Mouse (Mus musculus): ENCODE data around the gene Ccdc186.
A peak's percentile ranks its signal among the peaks of the same experiment; 100 is the strongest.
"Not testable (repeated sequence)": the region's sequence is repeated elsewhere in the genome, so short reads cannot be mapped to it uniquely, and the experiment has no call there.

Ccdc186 gene

GRCm38 (mm10) chr19:56801656-56802351 lies 20.2 kb downstream of the Ccdc186 start:
- DNase-seq (ENCODE audit: low read depth, low spot score), result no peak

- no peak for DNase-seq (ENCODE audit: low read depth, low spot score)
Measured at GRCm38 (mm10) chr19:56800930-56801655, 20.9 kb downstream of the Ccdc186 start.

DNA sequence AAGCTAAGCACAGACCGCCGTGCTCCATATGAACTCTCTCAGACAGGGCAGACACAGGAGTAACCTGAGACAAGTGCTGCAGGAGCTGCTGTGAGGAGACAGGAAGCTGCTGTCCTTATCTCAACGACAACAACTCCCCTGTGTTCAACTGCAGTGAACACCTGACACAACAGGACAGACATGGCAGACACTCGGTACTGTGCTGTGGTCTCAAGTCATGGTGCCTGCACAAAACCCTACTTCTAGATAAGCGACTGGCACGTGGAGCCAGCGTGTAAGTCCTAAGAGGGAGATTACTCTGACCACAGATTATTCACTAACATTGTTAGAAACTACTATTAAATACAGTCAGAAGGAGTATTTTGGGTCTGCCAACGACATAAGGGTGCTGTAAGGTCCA lies 21.8 kb downstream of the Ccdc186 start:
- DNase-seq (ENCODE audit: low read depth, low spot score), result no peak

DNA sequence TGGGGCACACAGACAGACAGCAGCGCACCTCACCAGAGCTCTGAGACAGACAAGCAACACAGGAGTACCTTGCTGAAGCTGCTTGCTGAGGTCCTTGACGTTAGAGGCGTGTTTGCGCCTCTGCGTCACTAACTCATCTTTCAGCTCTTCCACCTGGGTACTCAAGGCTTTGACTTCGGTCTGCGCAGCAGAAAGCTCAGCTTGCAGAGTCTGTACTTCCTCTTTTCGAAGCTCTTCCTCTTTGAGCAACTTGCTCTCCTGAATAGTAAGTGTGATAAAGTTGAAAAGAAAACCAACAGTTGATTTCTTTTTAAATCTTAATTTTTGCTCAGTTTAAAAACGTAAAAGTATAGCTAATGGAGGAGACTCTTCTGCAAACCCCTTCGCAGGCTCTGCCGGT lies 24.6 kb downstream of the Ccdc186 start:
- no peak for DNase-seq (ENCODE audit: low read depth, low spot score)

- DNase-seq (ENCODE audit: low read depth, low spot score), result no peak
Measured at GRCm38 (mm10) chr19:56788952-56789351, 33.0 kb downstream of the Ccdc186 start.

GRCm38 (mm10) chr19:56787911-56788310 lies 34.1 kb downstream of the Ccdc186 start:
- DNase-seq (ENCODE audit: low read depth, low spot score), result no peak

GRCm38 (mm10) chr19:56778532-56778931 lies 43.5 kb downstream of the Ccdc186 start:
- DNase-seq (ENCODE audit: low read depth, low spot score), result not testable (repeated sequence)

DNA sequence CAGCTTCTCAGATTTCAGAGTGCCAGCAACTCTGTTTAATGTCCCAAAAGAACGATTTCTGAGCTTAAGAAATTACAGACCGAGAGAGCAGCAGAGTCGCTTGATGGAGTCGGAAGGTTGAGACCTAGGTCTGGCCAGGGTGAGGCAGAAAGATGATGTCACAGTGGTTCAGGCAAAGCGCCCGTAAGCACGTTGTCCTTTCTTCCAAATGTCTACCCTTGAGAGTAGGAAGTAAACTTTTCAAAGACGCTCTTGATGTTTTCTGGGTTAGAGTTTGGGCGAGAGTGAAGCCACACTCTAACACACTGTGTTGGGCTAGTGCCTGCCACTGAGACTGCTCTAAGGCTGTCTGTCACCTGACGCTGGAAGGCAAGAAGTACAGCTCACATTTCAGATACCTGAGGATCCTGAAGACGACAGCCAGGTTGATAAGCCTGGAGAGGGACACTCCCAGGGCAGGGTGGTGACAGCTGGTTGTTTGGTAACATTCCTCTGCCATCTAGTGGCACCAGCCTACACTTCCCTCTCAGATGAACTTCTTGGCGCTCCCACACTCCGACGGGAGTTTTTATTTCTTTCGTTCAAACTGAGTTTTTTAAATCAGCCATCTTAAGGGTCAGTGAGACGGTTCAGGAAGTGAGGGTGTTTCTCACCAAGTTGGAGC lies 45.1 kb downstream of the Ccdc186 start:
- peak; percentile 33 for DNase-seq (ENCODE audit: low read depth, low spot score)

DNA sequence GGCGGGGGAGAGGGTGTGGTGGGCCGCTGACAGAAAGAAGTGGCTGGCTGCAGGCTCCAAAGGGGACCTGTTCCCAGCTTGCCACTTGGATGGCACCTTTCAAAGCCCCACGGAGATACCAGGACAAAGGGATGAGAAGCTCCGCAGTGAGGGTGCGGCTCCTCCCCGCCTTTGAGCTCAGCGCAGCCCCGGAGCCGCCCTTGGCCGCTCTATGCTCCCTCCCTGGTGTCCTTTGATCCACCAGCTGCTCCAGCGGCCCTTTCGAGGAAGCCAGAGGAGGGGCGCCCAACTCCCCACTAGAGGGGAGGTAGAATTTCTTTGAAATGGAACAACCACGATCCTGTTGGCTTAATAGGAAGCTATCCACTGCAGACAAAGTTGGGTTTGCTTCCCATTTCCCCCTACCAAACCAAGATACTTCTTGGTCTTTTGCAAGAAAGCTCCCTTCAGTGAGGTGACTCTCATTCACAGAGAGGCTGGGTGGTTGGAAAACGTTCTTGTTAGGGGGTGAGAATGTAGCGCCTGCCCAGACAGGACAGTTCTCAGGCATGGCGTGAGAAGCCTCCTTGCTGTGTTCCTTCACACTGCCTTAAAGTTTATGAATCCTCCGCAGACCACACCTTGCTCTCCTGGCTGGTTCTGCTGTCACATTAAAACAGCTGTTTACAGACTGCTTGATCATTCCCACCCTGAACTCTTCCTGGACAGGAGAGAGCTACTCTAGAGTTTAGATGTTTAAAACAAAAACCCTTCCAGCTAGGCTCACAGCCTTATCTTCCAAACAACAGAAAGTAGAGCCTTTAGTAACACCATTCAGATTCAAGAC lies 45.9 kb downstream of the Ccdc186 start:
- DNase-seq (ENCODE audit: low read depth, low spot score), result no peak

GRCm38 (mm10) chr19:56774971-56775892 lies 46.8 kb downstream of the Ccdc186 start:
- no peak for DNase-seq (ENCODE audit: low read depth, low spot score)

GRCm38 (mm10) chr19:56774408-56774962 lies 47.5 kb downstream of the Ccdc186 start:
- DNase-seq (ENCODE audit: low read depth, low spot score), result no peak

- DNase-seq (ENCODE audit: low read depth, low spot score), result no peak
Measured at GRCm38 (mm10) chr19:56773393-56773971, 48.5 kb downstream of the Ccdc186 start.

DNA sequence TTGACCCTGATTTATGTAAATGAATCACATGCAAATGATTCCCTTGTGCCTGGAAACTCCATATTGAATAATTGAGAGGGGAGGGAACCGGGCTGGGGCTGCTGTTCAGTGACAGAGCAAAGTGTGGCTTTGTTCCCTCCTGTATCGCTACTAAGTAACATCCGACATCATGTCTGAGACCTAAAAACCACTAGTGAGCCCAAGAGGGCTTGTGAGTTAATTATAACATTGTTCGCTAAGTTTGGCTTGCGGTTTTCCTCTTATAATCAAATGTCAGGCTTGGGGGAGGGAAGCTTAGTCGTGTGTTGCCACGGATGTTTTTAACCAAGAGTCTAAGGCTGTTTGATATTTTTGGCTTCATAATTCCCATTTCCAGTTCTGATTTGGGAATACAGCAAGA lies 49.8 kb downstream of the Ccdc186 start:
- no peak for DNase-seq (ENCODE audit: low read depth, low spot score)

DNA sequence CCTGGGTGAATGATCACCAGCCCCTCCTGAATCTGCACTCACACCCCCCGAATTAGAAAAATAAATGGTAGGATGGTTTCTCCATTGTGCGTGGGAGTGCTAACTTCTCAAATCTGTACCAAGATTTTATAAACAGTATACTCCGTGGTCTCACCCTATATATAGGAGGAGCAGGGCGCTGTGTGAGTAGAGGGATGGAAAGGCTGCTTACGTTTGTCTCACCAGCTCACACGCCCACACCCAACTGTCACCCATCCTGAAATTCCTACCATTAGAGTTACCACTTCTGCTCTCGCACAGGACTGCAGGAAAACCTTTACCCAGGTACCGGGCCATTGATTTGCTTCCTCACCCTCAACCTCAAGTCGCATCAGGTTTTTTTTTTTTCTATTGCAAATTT lies 53.0 kb downstream of the Ccdc186 start:
- no peak for DNase-seq (ENCODE audit: low read depth, low spot score)

- no peak for DNase-seq (ENCODE audit: low read depth, low spot score)
Measured at GRCm38 (mm10) chr19:56762686-56763085, 59.3 kb downstream of the Ccdc186 start.

DNA sequence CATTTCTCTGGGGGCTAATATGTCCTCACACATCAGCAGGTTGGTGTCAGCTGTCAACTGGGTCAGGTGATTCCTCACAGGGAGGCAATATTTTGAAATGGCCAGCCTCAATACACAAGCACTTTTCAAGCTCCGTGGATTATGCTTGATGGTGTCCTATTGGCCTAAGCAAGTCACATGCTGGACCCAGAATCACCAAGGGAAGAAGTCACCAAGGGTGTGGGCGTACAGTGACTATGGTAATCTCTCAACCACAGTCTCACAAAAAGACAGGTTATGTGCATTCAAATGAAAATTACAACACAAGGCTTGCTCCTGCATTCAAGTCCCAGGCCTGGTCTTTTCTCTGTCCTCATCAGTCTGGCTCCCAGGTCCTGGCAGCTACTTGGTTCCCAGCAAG lies 60.3 kb downstream of the Ccdc186 start:
- no peak for DNase-seq (ENCODE audit: low read depth, low spot score)

- DNase-seq (ENCODE audit: low read depth, low spot score), result no peak
Measured at GRCm38 (mm10) chr19:56761096-56761495, 60.9 kb downstream of the Ccdc186 start.

- no peak for DNase-seq (ENCODE audit: low read depth, low spot score)
Measured at GRCm38 (mm10) chr19:56760306-56760940, 61.6 kb downstream of the Ccdc186 start.

GRCm38 (mm10) chr19:56759740-56760139 lies 62.2 kb downstream of the Ccdc186 start:
- DNase-seq (ENCODE audit: low read depth, low spot score), result no peak

GRCm38 (mm10) chr19:56758311-56758710 lies 63.7 kb downstream of the Ccdc186 start:
- no peak for DNase-seq (ENCODE audit: low read depth, low spot score)
